ENCODE assay signal across 8 mouse cellular contexts in the genomic region with DNA sequence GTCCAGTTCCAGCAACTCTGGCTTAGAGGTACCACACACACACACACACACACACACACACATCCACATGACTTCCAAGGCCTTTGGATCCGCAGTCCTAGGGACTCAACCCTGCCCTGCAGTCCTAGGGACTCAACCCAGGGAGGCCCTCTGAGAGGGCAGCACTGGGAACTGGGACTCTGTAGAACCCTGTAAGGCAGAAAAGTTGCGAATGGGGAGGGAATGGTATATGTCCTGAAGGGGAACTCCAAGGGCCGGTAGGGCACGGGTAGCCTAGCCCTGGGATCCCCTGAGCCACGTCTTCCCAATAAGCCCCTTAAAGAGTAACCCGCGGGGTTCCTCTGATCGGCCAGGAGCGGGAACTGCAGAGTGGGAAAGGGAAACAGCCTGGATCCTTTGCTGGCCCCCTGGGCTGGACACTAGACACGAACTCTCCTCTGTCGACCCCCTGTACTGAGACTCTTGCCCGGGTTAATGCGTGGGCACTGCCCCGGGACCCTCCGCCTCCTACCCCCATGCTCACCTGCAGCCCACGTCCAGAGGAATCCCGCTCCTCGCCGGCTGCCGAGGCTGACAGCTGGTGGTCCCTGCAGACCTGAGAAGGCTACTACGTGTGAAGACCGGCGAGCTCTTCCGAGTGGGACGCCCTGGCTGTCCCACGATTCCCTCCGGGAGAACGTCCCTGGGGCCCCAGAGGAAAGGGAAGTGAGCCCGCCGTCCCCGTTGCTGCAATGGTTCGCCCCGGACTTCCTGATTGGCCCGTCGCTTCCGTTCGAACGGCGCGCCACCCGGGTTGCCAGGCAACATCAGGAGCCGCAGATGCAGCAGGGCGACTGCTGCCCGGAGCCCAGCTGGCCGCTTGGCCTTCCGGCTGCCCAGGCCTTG. TPM values are rescaled to one million over a fixed set of nuclear protein-coding genes. Genes with fewer than 3 reads are reported as not detected.
A peak's percentile ranks its signal among the peaks of the same experiment; 100 is the strongest.
DNase-seq lines count a peak whose midpoint lies in the region; ATAC-seq lines count a peak whose summit lies in the region.

A gene (minus strand): TSS at position 750 of the 885 bp plus-strand sequence.

- intact Hi-C loops in gastrocnemius, postnatal 14 days (cut with DNase I; ENCODE audit: low total_unique reads): no loop called here

- peak; percentile 95 to 98 for DNase-seq in adrenal gland, adult (ENCODE audit: inconsistent age in 2 of 2, low spot score in 1 of 2)
- peak; percentile 95 for DNase-seq in embryo, embryonic 10.5 days (ENCODE audit: low spot score)
- peak; percentile 94 for DNase-seq in gastrocnemius, postnatal 14 days
- peak; percentile 91 for DNase-seq in induced T-regulatory cell, adult 2 months (ENCODE audit: low read depth)
- peak; percentile 80 to 90 for DNase-seq in left cerebral cortex, adult 8-10 months (ENCODE audit: low spot score in 2 of 2)
- peak; percentile 95 for DNase-seq in right cerebral cortex, adult 18-20 months
- peak; percentile 76 for DNase-seq in urinary bladder, adult 2 months (ENCODE audit: low spot score)

- ATAC-seq in megakaryocyte, adult 5-6 weeks (ENCODE audit: poor library complexity, severe bottlenecking): peak; percentile 94

RNA-seq across cellular contexts. Expression of the gene that starts here (rescaled TPM):
- total RNA-seq in gastrocnemius, postnatal 14 days (2021): 1 to 10 TPM; 3.8 to 4.8 TPM
- 1 to 10 TPM; 6.7 to 7.6 (median 7.0) TPM for total RNA-seq in left cerebral cortex, adult 8-10 months (2022)
- 7.8 and 14.8 TPM in 2 replicates for total RNA-seq in megakaryocyte, adult 5-6 weeks (2015)
- total RNA-seq in megakaryocyte, adult 5-6 weeks (2017): 6.0 and 8.6 TPM in 2 replicates
- 20.0 and 20.2 TPM in 2 replicates for polyA plus RNA-seq in urinary bladder, adult 2 months (2012; rRNA removed)

Comparison
In these comparisons a context has a peak if more than half of its experiments do, and no peak if none do; other contexts are left out.
1. Peak in every context shown above with its lines: DNase-seq and ATAC-seq.